Mouse (Mus musculus) skeletal muscle tissue, postnatal 0 days (tissue): ENCODE results near the gene Wfikkn1. TPM values are rescaled to one million over a fixed set of nuclear protein-coding genes. Genes with fewer than 3 reads are reported as not detected.

ENCODE experiments used
- microRNA-seq, 2 experiments: library from miRNA; unstranded; fragments of <30 nt; microRNA quantifications; one replicate each; pipeline ENCODE4; 2016
- polyA plus RNA-seq: library from polyadenylated mRNA; unstranded; fragments of >200 nt; fragmentation: Nextera tagmentation; extraction: Ambion mirVana; gene quantifications from 2 replicates; pipeline ENCODE4 v1.2.1, GENCODE M21; 2015

Wfikkn1 gene
- polyA plus RNA-seq: 0.15 and 0.19 TPM in 2 replicates

DNA sequence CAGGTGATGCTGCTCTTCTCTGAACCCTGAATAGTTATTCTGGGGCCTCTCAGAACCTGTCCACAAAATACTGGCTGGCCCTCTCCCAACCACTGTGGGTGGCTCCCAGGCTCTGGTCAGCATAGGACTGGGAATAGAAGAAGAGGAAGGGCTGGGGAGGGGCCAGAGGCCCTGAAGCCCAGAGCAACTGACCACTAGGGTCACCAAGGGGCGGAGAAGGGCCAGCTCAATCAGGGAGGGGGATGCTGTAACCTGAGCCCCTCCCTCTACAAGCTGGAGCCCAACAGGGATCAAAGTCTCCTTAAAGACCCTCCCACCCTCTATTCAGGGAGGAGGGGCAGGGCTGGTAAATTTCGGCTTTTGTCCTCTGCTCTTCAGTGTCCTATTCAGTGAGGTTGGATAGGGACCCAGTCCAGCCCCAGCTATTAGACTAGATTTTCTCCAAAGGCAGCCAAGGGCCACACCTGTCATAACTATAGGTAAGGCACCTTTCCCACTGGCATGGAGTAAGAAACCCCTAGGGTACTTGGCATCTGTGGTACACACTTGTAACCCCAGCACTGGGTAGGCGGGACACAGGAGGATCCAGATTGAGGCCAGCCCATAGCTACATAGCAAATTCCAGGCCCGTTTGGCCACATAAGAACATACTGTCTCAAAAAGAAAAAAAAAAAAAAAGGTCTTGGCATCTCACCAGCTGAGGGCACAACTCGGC is at the start of gene Wfikkn1:
Gene Wfikkn1, minus strand, starts transcription at position 663 of the 715 bp plus-strand sequence.

GRCm38 (mm10) chr17:25919144-25919785 is 38.6 kb upstream of the Wfikkn1 start, which contains the start of gene Rab40c:
Rab40c (minus strand) TSS chr17:25919727.

GRCm38 (mm10) chr17:25874721-25875170 is 5.9 kb downstream of the Wfikkn1 start, which contains the start of gene Mettl26:
Mettl26 (plus strand) TSS chr17:25875074.

DNA sequence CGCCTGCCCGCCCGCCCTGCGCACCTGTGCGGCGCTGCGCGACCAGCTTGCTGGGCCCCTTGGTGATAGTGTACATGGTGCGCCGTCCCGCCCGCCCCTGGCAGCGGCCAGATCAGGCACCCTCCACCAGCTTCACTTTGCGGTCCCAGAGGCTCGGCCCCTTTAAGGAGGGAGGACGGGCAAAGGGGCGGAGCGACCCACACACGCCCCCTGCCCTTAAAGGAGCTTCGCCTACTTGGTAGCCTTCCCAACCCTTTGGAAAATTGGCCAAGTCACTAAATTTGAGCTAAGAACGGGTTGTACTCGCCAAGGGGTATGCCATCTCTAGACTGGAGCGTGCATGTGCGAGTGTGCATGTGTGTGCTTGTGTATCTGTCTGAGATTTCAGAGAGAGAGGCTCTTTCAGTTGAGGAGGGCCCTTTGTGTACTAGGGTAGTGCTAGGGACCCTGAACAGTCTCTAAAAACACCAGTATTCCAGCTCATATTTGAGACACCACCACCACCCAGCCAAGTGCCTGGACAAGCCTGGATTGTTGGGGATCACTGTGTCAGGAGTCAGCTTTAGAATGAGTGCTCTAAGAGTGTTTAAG is 12.0 kb downstream of the Wfikkn1 start, which contains the start of gene Mcrip2:
Gene Mcrip2, minus strand, starts transcription at position 164 of the 591 bp plus-strand sequence.

DNA sequence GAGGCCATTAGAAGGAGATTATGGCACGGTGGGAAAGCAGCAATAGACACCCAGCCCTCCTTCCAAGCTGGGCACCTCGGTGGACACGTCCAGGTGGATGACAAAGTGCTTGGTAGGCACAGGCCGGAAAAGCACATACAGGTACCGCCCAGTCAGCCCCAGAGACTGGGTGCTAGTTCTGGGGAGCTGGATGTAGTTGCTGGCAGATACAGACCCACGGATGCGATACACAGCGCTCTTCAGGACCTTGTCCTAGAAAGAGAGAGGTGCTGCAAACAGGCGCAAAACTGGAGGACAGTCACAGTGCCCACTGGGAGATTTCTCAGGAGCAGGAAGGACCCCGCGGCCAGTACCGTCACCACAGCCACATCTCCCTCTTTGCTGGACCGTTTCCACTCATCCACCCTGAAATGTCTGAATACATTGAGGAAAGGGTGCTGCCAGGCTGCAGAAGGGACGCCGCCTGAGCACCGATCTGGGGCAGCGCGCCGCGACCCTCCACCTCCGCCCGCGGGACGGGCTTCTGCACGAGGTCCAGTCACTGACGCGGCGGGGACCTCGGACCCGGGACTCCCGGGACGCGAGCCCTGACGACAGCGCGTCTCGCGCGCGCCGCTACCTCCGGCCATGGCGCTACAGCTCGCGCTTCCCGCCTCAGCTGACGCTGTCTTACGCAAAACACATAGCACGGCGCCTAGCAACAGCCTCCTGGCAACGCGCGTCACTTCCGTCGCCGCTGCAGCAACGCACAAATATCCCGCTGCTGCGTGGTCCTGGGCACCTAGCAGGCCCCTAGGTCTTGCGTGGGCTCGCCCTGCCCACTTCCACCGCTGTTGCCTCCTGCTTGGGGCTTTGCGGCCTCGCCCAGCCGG is 19.6 kb downstream of the Wfikkn1 start, which contains the start of gene Wdr90:
Gene Wdr90, minus strand, starts transcription at position 670 of the 872 bp plus-strand sequence.

GRCm38 (mm10) chr17:25844396-25844901 is 36.2 kb downstream of the Wfikkn1 start, which contains the start of gene Rhot2:
Rhot2 (minus strand) TSS chr17:25844851.

GRCm38 (mm10) chr17:25841117-25841880 is 39.4 kb downstream of the Wfikkn1 start, which contains the start of gene Gm20683:
Gm20683 (minus strand) TSS chr17:25841763.

DNA sequence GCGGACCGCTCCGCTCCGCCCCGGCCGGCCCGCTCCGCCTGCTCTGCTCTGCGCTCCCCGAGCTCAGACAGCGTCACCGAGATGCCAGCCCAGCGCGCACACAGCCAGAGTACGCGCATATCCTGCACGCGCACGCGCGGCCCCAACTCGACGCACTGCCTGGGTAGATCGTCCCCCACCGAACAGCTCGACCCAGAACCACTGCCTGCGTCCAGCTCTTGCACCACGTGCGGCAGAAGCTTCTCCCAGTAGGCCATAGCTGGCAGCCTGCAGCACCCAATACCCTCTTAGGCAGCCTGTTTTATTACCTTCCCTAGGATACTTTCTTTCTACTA is 43.6 kb downstream of the Wfikkn1 start, which contains the start of gene Rhbdl1:
Gene Rhbdl1, minus strand, starts transcription at position 220 of the 335 bp plus-strand sequence.

GRCm38 (mm10) chr17:25833291-25833663 is 47.4 kb downstream of the Wfikkn1 start, which contains the start of gene Stub1:
Stub1 (minus strand) TSS chr17:25833404.

GRCm38 (mm10) chr17:25828712-25829557 is 51.7 kb downstream of the Wfikkn1 start, which contains the start of gene Jmjd8:
Jmjd8 (plus strand) TSS chr17:25828867.

Small RNAs within 50 kb of the gene (microRNA-seq; reads per million reads assigned to microRNA genes)
- gene Mir3082: 0.10 to 0.64 reads per million in 2 experiments

Other genes starting within 250 kb of the Wfikkn1 start
- 0.28 TPM in 1 of 2 replicates, not detected in the other for gene Gng13, start 163.7 kb downstream of the Wfikkn1 start, polyA plus RNA-seq
- 3.2 and 4.6 TPM in 2 replicates for gene Chtf18, start 153.4 kb downstream of the Wfikkn1 start, polyA plus RNA-seq
- gene Rpusd1, start 153.2 kb downstream of the Wfikkn1 start, polyA plus RNA-seq: 8.7 and 9.4 TPM in 2 replicates
- gene Mslnl, start 144.8 kb downstream of the Wfikkn1 start, polyA plus RNA-seq: not detected in 2 replicates
- gene Msln, start 126.5 kb downstream of the Wfikkn1 start, polyA plus RNA-seq: 1.4 and 1.7 TPM in 2 replicates
- gene Narfl, start 107.1 kb downstream of the Wfikkn1 start, polyA plus RNA-seq: 36.6 and 38.7 TPM in 2 replicates
- 31.4 and 32.9 TPM in 2 replicates for gene Haghl, start 95.2 kb downstream of the Wfikkn1 start, polyA plus RNA-seq
- gene Ccdc78, start 94.3 kb downstream of the Wfikkn1 start, polyA plus RNA-seq: 0.16 and 0.22 TPM in 2 replicates
- 55.4 and 60.9 TPM in 2 replicates for gene Fam173a, start 88.0 kb downstream of the Wfikkn1 start, polyA plus RNA-seq
- gene AC134908.4, start 85.2 kb downstream of the Wfikkn1 start, polyA plus RNA-seq: 0.35 and 0.65 TPM in 2 replicates
- 22.8 and 28.7 TPM in 2 replicates for gene Metrn, start 83.7 kb downstream of the Wfikkn1 start, polyA plus RNA-seq
- gene Fbxl16, start 71.8 kb downstream of the Wfikkn1 start, polyA plus RNA-seq: 0.72 and 0.95 TPM in 2 replicates
- 11.8 and 12.4 TPM in 2 replicates for gene Wdr24, start 57.2 kb downstream of the Wfikkn1 start, polyA plus RNA-seq
- 17.9 and 23.0 TPM in 2 replicates for gene Jmjd8, start 52.0 kb downstream of the Wfikkn1 start, polyA plus RNA-seq
- 186 and 212 TPM in 2 replicates for gene Stub1, start 47.5 kb downstream of the Wfikkn1 start, polyA plus RNA-seq
- 13.6 and 17.2 TPM in 2 replicates for gene Rhbdl1, start 43.6 kb downstream of the Wfikkn1 start, polyA plus RNA-seq
- 4.3 and 4.5 TPM in 2 replicates for gene Gm20683, start 39.1 kb downstream of the Wfikkn1 start, polyA plus RNA-seq
- gene Rhot2, start 36.0 kb downstream of the Wfikkn1 start, polyA plus RNA-seq: 11.2 and 13.6 TPM in 2 replicates
- 3.5 and 5.5 TPM in 2 replicates for gene Wdr90, start 19.4 kb downstream of the Wfikkn1 start, polyA plus RNA-seq
- gene Mcrip2, start 12.1 kb downstream of the Wfikkn1 start, polyA plus RNA-seq: 120 and 122 TPM in 2 replicates
- 35.5 and 37.9 TPM in 2 replicates for gene Mettl26, start 5.8 kb downstream of the Wfikkn1 start, polyA plus RNA-seq
- gene Rab40c, start 38.9 kb upstream of the Wfikkn1 start, polyA plus RNA-seq: 9.7 and 10.2 TPM in 2 replicates
- gene Pigq, start 64.1 kb upstream of the Wfikkn1 start, polyA plus RNA-seq: 27.6 and 28.6 TPM in 2 replicates
- not detected in 2 replicates for gene Nhlrc4, start 64.1 kb upstream of the Wfikkn1 start, polyA plus RNA-seq
- gene A930017K11Rik, start 71.7 kb upstream of the Wfikkn1 start, polyA plus RNA-seq: 0.14 TPM in 1 of 2 replicates, not detected in the other
- gene Capn15, start 104.9 kb upstream of the Wfikkn1 start, polyA plus RNA-seq: 6.7 and 8.4 TPM in 2 replicates
- gene Rab11fip3, start 188.7 kb upstream of the Wfikkn1 start, polyA plus RNA-seq: 9.0 and 10.9 TPM in 2 replicates
- gene Decr2, start 209.5 kb upstream of the Wfikkn1 start, polyA plus RNA-seq: 18.5 and 22.5 TPM in 2 replicates
- gene Nme4, start 214.7 kb upstream of the Wfikkn1 start, polyA plus RNA-seq: 28.8 and 36.8 TPM in 2 replicates
- 1.8 and 2.0 TPM in 2 replicates for gene Tmem8, start 232.4 kb upstream of the Wfikkn1 start, polyA plus RNA-seq
- gene Mrpl28, start 242.6 kb upstream of the Wfikkn1 start, polyA plus RNA-seq: 122 and 126 TPM in 2 replicates